Mouse (Mus musculus) spleen, postnatal 10 days (tissue): ENCODE results near the gene Cdkl1.

ENCODE experiments used
- DNase-seq, 2 experiments: peaks; one replicate each; pipeline ENCODE4 v3.0.0; 2021 to 2022; ENCODE audit warnings: low spot score in 2 of 2

Gene Cdkl1

GRCm38 (mm10) chr12:69751864-69752341, 39.2 kb downstream of the Cdkl1 start:
- DNase-seq: no peak

DNA sequence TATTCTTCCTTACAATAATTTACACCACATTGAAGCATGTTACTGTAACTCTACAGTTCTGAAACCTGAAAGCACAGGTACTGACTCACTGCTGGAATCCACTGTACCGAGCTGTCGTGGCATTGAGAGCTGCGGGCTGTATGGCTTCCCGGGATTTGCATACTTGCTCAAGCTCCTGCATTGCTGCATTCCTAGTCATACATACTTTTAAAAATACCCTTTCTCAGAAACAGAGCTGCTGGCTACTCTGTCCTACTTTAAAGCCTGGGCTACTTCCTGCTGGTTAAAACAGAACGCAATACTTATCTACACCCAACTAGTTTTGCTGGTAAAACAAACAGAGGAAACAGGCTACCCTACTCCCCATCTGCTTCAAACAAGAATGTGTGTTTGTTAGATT, 46.9 kb downstream of the Cdkl1 start:
- no peak for DNase-seq

GRCm38 (mm10) chr12:69741965-69742364, 49.1 kb downstream of the Cdkl1 start:
- no peak for DNase-seq

DNA sequence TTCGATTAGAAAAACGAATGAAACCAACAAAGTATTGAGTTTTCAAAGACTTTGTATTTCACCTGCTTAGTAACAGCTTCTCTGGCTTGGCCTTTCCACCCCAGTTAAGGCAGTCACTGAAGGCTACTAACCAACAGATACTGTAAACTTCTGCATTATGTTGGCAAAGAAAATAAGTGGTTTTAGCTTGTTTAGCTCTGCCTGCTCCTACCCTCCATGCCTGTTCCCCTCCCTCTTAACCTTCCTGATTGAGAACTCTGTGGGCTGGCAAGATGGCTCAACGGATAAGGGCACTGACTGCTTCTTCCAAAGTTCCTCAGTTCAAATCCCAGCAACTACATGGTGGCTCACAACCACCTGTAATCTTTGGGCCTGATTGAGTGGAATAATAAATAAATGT, 57.1 kb downstream of the Cdkl1 start:
- no peak for DNase-seq

DNA sequence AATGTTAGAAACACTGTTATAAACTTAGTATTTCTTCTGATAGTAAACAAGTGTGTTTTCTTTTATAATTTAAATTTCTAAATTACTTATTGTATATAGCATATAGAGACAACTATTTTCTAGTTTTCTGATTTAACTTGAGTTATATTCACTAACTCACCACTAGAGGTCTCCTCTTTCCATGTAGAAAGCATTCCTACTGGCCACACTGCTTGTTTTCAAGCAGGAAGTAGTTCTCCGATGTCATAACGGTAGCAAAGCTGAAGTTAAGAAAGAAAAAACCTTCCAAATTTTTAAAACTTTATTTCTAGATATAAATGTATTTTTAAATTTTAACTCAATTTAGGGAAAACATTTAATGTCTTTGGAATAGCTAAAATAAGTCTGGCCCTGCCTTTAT, 57.5 kb downstream of the Cdkl1 start:
- no peak for DNase-seq

GRCm38 (mm10) chr12:69732221-69732620, 58.8 kb downstream of the Cdkl1 start:
- DNase-seq: no peak

DNA sequence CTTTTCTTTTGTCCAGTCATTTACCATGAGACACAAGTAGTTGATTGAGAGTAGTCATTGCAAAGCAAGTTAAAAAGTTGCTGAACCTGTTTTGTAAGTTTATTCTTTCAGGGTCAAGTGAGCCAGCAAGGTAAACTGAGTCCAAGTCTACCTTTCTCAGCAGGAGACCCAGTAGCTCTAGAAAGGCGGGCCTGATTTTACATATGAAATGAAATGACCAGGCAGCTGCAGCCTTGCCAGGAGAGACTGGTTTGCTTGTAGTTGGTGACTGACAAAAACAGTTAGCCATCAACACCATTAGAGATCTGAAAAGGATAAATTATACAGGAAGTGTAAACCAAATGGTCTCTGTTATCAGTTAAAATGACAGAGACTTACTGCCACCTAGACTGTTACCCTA, 60.8 kb downstream of the Cdkl1 start:
- no peak for DNase-seq

GRCm38 (mm10) chr12:69729246-69729645, 61.8 kb downstream of the Cdkl1 start:
- no peak for DNase-seq

GRCm38 (mm10) chr12:69724711-69725460, 66.2 kb downstream of the Cdkl1 start, which contains the start of the genes L2hgdh and Atp5s:
TSS of gene L2hgdh (minus strand) at chr12:69724873.
TSS of gene Atp5s (plus strand) at chr12:69724950.
- DNase-seq: peak; percentile 96 to 99

- no peak for DNase-seq
These were observed 66.9 kb downstream of the Cdkl1 start for GRCm38 (mm10) chr12:69724018-69724710.

GRCm38 (mm10) chr12:69723376-69723775, 67.7 kb downstream of the Cdkl1 start:
- DNase-seq: no peak

- no peak for DNase-seq
These were observed 68.2 kb downstream of the Cdkl1 start for GRCm38 (mm10) chr12:69722857-69723256.

DNA sequence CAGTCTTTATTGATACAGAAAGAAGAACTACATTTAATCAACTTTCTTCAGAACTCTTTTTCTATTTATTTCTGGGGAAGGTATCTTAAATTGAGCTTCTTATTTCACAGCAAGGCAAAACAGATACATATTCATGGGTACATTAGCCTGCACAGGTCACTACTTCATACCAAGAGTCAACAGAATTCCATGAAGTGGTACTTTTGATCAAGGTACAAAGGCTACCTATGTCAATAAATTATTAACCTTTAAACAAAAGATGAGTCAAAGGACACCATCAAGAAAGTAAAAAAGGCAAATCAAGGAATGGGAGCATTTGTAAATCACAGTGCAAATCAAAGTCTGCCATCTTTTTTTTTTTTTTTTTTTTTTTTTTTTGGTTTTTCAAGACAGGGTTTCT, 77.4 kb downstream of the Cdkl1 start:
- no peak for DNase-seq

- no peak for DNase-seq
These were observed 86.1 kb downstream of the Cdkl1 start for GRCm38 (mm10) chr12:69704799-69705458.

- no peak for DNase-seq
These were observed 92.7 kb downstream of the Cdkl1 start for GRCm38 (mm10) chr12:69698352-69698751.
